Mouse (Mus musculus): ENCODE data around the gene Amer1. TPM values are rescaled to one million over a fixed set of nuclear protein-coding genes. Genes with fewer than 3 reads are reported as not detected.

Gene Amer1
- polyA plus RNA-seq, 1 experiment from 2014 or later: 8.5 TPM

- no peak for ATAC-seq
- WGBS: 85% methylated on average over 1 of the region's 1 CpGs
Observed at GRCm38 (mm10) chrX:95437236-95437635, 7.4 kb downstream of the Amer1 start.

GRCm38 (mm10) chrX:95373101-95373500, 71.6 kb downstream of the Amer1 start:
- H3K9ac ChIP-seq (ENCODE audit: low read depth, low read length): no peak overlapping the region
- no peak for ATAC-seq
- H3K27ac ChIP-seq (ENCODE audit: low read length): no peak overlapping the region
- H3K36me3 ChIP-seq (ENCODE audit: control insufficient read depth, insufficient read depth, low read length): no peaks in the 10 kb centered on the region
- H3K4me3 ChIP-seq (ENCODE audit: low read length): no peak overlapping the region
- no peaks in the 10 kb centered on the region for H3K9me3 ChIP-seq (ENCODE audit: control insufficient read depth, low read length)
- no peaks in the 10 kb centered on the region for H3K4me1 ChIP-seq (ENCODE audit: control insufficient read depth, insufficient read depth, low read length)
- H3K27me3 ChIP-seq (replicated peaks; ENCODE audit: control insufficient read depth, insufficient read depth, low read length): no peaks in the 10 kb centered on the region
- H3K4me2 ChIP-seq (ENCODE audit: low read depth, low read length): no peak overlapping the region

More at GRCm38 (mm10) chrX:95437236-95437635, 7.4 kb downstream of the Amer1 start:
- no peaks in the 10 kb centered on the region for H3K9me3 ChIP-seq (ENCODE audit: control insufficient read depth, low read length)
- H3K9ac ChIP-seq (ENCODE audit: low read depth, low read length): no peak overlapping the region
- H3K4me2 ChIP-seq (ENCODE audit: low read depth, low read length): no peak overlapping the region
- no peaks in the 10 kb centered on the region for H3K27me3 ChIP-seq (replicated peaks; ENCODE audit: control insufficient read depth, insufficient read depth, low read length)
- no peak overlapping the region for H3K4me3 ChIP-seq (ENCODE audit: low read length)
- H3K4me1 ChIP-seq (ENCODE audit: control insufficient read depth, insufficient read depth, low read length): no peaks in the 10 kb centered on the region; the same call in 1 of the 2 replicates
- H3K27ac ChIP-seq (ENCODE audit: low read length): no peak overlapping the region
- no peaks in the 10 kb centered on the region for H3K36me3 ChIP-seq (ENCODE audit: control insufficient read depth, insufficient read depth, low read length)

Other genes starting within 250 kb of the Amer1 start
- 7.4 and 8.3 TPM in 2 replicates for gene Arhgef9, start 248.0 kb downstream of the Amer1 start, polyA plus RNA-seq (2015; fragmentation: Nextera tagmentation; extraction: Ambion mirVana)
- gene Asb12, start 113.1 kb upstream of the Amer1 start, polyA plus RNA-seq (2015; fragmentation: Nextera tagmentation; extraction: Ambion mirVana): 0.13 TPM in 1 of 2 replicates, not detected in the other
- not detected in 2 replicates for gene Pfn5, start 113.2 kb upstream of the Amer1 start, polyA plus RNA-seq (2015; fragmentation: Nextera tagmentation; extraction: Ambion mirVana)
- 12.1 and 13.1 TPM in 2 replicates for gene Zc4h2, start 213.6 kb upstream of the Amer1 start, polyA plus RNA-seq (2015; fragmentation: Nextera tagmentation; extraction: Ambion mirVana)